Mouse (Mus musculus) embryonic fibroblast, embryonic 13.5 days (primary cell): ENCODE measurements at regions not wholly inside any gene's neighbourhood (a gene's known extent, or its start where the extent isn't known, plus 50 kb on each side); places are given as distances from the start of the nearest gene placed in this dataset.

Experiments used
- CTCF ChIP-seq: IDR thresholded peaks from 2 replicates; pipeline ENCODE4 v1.5.1; 2011; ENCODE audit warnings: mild to moderate bottlenecking, control low read depth, low read length, moderate library complexity, borderline replicate concordance; ENCODE audit not compliant: insufficient read depth
- POLR2A ChIP-seq: IDR thresholded peaks from 2 replicates; pipeline ENCODE4 v1.6.1; 2011; ENCODE audit warnings: low read depth, mild to moderate bottlenecking, control low read depth, low read length, moderate library complexity

DNA sequence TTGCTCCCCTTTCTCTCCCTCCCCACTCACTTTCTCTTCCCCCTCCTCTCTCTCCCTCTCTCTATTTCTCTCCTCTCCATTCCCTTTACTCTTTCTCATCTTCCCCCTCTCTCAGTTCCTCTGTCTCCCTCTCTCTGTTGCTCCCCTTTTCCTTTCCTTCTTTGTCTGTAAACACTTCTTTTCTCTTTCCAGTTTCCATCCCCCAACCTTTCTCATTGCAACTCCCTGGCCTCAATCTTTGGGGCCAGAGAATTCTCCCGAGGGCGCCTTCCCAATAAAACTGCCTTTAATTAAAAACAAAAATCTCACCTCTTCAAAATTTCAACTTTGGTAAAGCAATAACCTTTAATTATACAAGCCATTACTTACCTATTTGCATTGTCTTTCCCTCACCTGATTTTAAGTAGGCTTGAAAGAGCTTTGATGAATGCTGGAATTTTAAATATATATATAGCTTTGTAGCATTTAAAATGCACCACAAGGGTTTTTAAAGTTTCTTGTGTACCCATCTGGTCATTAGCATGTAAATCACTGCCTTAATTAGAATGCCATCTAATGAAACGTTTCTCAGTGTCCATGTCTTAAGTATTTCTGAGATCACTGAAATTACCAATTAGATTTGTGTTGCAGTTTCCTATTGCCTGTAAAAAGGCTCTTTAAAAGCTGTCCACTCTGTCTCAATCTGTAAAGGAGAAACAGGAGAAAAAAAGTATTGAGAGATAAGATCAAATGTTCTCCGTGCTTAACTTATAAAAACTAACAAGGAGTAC is 625.5 kb upstream of the Sel1l start:
- TF ChIP-seq POLR2A (no peak), CTCF (no peak)
